Mouse (Mus musculus): ENCODE data around the gene Slc25a33. TPM values are rescaled to one million over a fixed set of nuclear protein-coding genes. Genes with fewer than 3 reads are reported as not detected.

Gene Slc25a33
- polyA plus RNA-seq, 1 experiment: 6.9 TPM

DNA sequence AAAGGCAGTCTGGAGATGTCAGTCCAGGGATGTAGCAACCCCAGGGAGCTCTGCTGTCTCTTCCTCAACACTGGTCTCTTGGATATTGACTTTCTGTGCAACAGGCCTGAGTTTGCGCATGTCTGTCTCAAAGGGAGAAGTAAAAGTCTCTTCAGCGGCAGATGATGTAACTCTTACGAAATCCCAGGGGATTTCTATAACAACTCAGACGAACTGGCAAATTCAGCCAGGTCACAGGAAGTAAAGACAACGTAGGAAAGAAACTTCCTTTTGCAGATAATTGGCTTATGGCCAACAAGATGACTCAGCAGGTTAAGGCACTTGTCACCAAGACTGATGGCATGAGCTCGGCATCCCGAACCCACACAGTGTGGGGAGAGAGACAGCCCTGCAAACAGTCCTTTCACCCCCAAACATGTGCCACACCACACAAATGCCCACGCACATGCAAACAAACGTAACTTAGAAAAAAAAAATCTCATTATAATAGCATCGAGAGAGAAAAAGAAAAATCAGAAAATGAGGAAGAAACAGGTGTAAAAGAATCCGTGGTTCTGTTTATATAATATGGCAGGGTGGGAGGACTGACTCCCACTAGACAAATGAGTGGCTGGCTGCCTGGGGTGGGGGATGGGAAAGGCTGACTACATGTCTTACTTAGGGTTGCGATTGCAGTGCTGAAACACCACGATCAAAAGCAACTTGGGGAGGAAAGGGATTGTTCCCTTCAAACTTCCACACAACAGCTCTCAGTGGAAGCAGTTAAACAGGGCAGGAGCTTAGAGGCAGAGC is 6.7 kb upstream of the Slc25a33 start:
- no peak for TF ChIP-seq GATA1 (IDR thresholded peaks at IDR 0.05; ENCODE audit: low read length)

DNA sequence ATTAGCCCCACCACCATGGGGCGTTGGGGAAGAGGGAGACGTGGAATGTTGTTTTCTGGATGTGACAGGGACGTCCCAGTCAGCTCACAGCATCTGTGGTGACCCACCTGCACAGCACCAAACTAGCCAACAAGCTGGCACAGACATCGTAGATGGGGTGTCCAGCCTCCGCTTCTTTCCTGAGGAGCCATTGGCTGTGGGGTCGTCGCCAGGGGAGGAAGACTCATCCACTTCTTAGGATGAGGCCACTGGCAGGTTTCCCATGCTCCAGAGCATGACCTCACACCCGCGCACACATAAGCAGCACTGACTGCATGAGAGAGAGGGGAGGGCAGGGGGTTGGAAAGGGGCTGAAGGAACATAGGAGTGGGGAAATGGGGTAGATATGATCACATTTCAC is 5.9 kb upstream of the Slc25a33 start:
- no peak for TF ChIP-seq GATA1 (IDR thresholded peaks at IDR 0.05; ENCODE audit: low read length)

DNA sequence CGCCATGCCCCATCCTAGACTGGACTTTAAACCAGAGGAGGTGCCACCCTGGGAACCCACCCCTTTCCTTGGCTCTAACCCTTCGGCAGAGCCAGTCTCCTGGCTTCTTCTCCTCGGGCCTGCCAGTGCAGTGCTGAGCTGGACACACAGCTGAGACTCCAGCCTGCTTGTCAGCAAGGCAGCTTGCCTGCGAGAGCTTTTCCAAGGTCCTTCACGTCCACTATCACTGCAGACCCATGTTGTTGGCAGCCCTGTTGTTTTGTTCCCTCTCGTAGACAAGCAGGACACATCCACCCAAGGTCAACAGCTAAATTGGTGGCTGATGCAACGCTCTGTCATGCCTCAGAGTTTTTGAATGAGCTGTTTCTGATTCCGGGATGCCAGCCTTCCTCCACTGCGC is 3.0 kb upstream of the Slc25a33 start:
- no peak for TF ChIP-seq GATA1 (IDR thresholded peaks at IDR 0.05; ENCODE audit: low read length)

DNA sequence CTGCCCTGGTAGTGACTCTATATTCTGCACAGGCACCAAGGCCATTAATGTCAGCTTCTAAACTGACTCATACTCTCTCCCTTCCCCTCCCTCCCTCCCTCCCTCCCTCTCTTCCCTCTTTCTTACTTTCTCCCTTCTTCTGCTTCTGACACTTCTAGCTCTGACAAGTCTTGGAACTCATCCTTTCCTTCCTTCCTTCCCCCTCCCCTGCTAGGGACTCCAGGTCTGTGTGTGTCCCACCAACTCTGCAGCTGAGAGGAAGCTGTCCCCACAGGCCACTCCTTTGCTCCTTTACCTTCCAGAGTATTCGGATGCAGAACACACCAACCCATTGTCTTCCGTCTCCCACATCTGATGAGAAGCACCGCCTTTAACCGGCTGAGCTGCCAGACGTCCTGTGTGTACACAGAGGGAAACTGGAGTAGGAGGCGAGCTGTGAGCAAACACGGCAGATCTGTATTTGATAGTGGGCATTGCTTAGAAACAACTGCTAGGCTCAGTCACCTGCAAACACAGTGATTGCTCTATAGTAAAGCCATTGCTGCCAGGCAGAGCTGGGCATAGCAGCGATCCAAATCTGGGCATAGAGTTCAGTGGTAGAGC is 1.8 kb upstream of the Slc25a33 start:
- no peak for TF ChIP-seq GATA1 (IDR thresholded peaks at IDR 0.05; ENCODE audit: low read length)

DNA sequence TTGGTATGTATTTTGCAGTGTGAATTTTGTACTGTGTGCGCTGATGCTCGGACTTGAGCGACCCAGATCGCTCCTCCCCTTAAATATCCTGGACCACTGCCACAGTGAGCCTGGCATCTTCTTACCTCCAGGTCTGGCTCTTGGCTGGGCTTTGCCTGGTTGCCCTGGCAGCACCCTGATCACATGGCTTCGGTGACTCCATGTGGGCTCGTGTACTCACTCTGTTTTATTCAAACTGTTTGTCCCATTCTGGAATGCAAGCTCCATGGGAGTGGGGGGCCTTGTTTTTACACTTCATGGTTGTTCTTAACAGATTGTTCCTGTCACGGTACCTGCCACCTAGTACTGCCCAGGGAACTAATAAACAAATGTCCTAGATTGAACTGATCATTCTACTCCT is 1.3 kb upstream of the Slc25a33 start:
- TF ChIP-seq GATA1 (IDR thresholded peaks at IDR 0.05; ENCODE audit: low read length): no peak

DNA sequence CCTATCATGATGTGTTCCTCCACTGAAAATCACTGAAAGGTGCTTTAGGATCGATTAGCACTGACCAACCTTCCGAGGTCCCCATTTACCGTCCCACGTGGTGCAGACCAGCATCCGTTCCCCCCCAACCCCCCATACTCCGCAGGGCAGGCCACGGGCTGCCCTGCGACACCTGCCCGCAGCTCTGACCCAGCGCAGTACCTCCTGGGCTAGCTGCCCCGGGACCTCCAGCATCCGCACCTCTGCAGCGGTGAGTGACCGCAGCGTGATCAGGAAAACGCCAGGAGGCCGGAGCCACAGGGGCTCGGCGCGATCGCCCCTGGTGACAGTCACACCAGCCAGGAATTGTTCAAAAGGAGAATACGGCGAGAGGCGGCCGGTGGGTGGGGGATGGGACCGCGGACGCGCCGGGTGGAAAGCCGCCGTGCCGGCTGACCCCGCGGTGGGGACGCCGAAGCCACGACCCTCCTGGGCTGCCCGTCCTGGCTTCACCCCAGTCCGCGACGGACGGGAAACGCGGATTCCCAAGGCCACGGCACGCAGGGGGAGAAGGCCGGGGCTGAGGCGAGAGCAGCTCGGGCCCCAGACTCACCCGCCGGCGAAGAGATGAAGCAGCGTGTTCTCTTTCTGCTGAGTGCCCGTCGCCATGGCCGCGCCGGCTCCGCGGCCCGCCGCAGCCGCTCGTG is 526 bp downstream of the Slc25a33 start:
- no peak for TF ChIP-seq GATA1 (IDR thresholded peaks at IDR 0.05; ENCODE audit: low read length)

DNA sequence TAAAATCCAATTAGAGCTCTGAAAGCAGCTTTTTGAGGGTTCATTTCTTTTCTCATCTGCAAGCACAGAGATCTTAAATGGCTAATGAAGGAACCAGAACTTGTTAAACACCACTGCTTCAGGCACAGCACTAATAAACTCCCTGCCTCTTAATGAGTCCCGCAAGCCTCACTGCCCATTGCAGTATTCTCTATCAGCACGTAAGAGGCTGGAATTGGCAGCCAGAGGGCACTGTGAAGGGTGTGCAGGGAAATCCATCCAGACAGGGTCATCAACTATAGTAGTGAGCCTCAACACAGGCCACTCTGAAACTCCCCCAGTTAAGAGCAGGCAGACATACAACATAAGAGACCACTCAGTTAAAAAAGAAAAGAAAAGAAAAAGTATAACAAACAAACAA is 1.7 kb downstream of the Slc25a33 start:
- TF ChIP-seq GATA1 (IDR thresholded peaks at IDR 0.05; ENCODE audit: low read length): no peak

DNA sequence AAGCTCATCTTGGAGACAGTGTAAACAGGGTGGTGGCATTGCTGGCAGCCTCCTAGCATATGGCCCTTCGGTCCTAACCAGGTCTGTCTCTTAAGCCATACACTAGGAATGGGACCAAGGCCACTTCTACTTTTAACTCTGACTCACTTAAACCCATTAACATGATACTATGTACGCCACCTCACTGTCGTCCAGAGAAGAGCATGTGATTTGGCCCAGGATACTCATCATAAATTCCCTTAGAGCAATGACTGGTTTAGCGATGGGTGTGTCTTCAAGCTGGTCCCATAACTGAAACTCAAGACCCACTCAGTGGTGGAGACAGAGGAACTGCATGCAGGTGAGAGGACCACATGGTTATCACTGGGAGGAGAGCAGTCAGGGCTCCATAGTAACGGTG is 8.9 kb downstream of the Slc25a33 start:
- no peak for TF ChIP-seq GATA1 (IDR thresholded peaks at IDR 0.05; ENCODE audit: low read length)

DNA sequence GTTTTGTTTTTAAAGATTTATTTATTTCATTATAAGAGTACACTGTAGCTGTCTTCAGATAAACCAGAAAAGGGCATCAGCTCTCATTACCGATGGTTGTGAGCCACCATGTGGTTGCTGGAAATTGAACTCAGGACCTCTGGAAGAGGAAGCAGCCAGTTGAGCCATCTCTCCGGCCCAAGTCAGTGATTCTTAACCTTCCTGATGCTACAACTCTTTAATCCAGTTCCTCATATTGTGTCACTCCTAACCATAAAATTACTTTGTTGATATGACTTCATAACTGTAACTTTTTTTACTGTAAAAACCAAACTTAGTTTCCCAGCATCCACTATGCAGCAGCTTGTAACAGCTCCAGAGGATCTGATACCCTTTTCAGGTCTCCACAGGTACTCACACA is 10.7 kb downstream of the Slc25a33 start:
- no peak for TF ChIP-seq GATA1 (IDR thresholded peaks at IDR 0.05; ENCODE audit: low read length)

DNA sequence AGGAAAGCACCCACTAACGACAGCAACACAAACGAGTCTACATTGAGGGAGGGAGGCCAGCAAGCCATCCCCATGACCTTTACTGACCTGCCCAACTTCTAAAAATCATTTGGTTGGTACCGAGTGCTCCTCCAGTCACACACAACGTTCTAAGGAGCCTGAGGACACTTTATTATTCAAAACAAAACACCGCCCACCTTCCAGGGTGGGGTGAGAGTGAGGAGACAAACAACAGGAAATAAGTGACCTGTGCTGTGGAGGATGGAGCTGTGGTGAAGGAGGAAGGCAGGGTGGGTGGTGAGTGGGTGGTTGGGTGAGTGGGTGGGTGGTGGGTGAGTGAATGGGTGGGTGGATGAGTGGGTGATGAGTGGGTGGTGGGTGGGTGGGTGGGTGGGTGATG is 14.6 kb downstream of the Slc25a33 start:
- no peak for TF ChIP-seq GATA1 (IDR thresholded peaks at IDR 0.05; ENCODE audit: low read length)

DNA sequence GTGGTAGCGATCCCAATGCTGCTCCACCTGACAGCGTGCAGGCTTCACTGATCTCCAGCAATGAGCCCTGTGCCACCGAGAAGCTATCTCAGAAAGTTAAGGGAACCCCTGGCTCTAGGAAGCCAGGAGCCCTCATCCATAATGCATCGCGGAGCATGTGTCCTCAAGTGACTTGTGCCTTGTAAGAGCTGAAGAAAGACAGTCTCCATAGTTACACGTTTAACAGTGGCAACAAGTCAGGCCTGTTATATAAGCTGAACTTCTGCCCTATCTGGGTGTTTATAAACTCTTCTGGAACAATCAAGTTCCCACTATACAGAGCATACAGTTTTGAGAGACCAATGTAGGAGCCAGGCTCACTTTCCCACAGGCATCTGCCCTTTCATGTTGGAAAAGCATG is 15.7 kb downstream of the Slc25a33 start:
- no peak for TF ChIP-seq GATA1 (IDR thresholded peaks at IDR 0.05; ENCODE audit: low read length)

DNA sequence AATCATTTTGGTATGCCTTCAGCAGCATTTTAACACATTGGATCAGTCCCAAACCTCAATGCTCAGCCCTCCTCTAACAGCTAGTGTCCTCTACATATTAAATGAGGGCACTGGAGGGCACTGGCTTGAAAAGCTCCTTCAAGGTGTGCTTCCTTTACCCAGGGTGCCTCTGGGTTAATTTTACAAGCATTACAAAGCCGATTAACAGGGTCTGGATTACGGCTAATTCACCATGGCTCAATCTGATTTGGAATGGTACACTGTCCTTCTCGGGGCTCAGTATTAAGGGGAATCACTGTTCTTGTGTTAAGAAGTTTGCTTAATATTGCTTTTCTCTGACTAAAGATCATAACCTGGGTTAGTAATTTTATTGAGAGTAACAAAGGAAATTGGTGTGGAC is 21.2 kb downstream of the Slc25a33 start:
- no peak for TF ChIP-seq GATA1 (IDR thresholded peaks at IDR 0.05; ENCODE audit: low read length)

DNA sequence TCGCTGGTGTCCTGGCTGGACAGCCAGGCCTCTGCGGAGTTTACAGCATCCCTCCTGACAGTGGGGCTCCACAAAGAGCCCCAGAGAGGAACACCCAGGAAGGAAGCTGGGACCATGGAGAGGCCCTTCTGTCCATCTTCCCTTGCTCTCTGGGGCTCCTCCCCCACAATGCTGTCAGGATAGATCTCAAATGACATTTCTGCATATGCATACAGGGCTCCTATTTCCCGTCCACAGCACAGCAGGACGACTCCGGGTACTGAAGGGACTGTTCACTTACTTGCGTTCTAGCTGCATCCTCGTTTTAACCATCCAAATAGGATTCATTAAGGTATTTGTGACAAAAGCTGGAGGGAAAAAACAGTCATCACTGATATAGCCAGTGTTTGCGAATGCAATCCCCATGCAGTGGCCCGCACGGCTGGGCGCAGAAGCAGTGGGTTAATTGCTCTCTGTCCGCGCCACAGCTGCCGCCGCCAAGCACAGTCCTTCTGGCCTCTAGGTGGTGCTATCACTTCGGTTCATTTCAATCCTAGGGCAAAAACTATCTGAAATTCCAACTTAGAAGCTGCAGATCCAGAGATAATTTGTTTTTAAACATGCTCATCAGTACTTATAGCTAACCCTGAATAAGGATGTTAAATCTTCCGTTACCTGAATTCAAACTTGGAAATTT is 21.8 kb downstream of the Slc25a33 start:
- no peak for TF ChIP-seq GATA1 (IDR thresholded peaks at IDR 0.05; ENCODE audit: low read length)

DNA sequence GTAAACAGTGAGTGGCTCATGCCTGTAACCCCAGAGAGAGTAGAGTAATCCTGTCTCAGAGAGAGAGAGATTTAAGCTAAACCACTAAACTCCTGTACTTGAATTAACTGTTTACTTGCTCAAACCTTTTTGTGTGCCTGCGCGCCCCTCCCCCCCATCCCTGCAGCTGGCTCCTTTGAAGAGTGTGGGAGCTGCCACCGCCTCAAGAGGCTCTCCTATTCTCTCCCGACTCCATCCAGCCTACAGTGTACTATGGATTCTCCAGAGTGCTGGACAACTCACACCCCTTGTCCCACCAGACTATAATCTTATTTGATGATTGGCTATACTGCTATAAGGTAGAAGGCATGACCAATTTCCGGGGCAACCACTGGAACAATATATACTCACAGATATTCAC is 23.4 kb downstream of the Slc25a33 start:
- no peak for TF ChIP-seq GATA1 (IDR thresholded peaks at IDR 0.05; ENCODE audit: low read length)

DNA sequence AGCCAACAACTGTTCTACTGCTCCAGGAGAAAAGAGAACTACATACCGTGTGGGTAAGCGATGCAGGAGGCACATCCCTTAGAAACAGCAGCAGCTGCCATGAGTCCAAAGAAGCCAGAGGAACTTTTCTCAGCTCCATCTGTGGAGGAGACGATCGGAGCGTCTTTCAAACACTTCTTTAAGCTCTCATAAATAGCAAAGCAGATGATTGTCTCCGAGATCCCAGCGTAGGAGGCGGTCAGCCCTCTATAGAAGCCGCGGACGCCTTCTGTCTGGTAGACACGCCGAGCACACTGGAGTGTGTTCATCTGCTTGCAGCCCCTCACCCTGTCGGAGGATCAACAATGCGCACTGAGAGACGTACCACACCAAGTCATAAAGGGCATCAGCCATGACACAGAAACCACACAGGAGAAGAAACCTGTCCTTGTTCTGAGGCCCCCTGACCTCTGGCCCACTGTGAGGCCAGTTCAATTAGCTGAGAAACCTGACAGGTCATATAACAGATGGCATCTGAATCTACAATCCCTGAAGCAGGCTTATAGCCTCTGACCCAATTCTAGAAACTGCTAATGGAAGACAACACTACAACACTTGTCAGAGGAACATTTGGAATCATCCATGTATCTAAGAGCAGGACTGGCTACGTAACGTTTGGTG is 24.9 kb downstream of the Slc25a33 start:
- no peak for TF ChIP-seq GATA1 (IDR thresholded peaks at IDR 0.05; ENCODE audit: low read length)

DNA sequence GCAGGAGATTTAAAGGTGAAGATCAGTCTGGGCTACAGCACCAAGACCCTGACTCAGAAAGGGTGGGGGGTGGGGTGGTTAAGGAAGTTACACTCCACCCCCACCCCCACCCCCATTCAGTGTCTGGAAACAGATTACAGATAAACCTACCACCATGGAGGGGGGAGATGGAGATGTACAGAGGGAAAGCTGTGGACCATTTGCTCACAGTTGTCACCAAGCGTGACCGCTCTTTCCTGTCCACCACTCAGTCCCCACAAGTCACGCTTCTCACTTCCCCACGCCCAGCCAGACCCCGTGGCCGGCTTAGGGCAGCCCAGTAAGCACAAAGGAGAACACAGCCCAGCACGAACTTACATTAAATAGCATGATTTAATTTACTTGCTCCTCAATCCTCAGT is 30.0 kb downstream of the Slc25a33 start:
- TF ChIP-seq GATA1 (IDR thresholded peaks at IDR 0.05; ENCODE audit: low read length): no peak

Data from G1E-ER4 (cell line).